Mouse (Mus musculus) heart, adult 2 months (tissue): ENCODE results near the gene Fam166a. TPM values are rescaled to one million over a fixed set of nuclear protein-coding genes. Genes with fewer than 3 reads are reported as not detected.

Experiments used
- DNase-seq, 2 experiments: peaks; one replicate each; pipeline ENCODE4 v3.0.0; 2021
- H3K27ac ChIP-seq: fragments of 200-600 bp; 2 replicates; pipeline ENCODE4 v1.8.1; 2022
- H3K27me3 ChIP-seq: fragments of 200-500 bp; 2 replicates; pipeline ENCODE4 v1.6.1; 2012; ENCODE audit warnings: mild to moderate bottlenecking, low read length, inconsistent platforms, mixed read lengths; ENCODE audit not compliant: control insufficient read depth, insufficient read depth
- H3K36me3 ChIP-seq: fragments of 200-500 bp; 2 replicates; pipeline ENCODE4 v1.6.1; 2012; ENCODE audit warnings: low read length, inconsistent platforms; ENCODE audit not compliant: control insufficient read depth, insufficient read depth
- H3K4me1 ChIP-seq: fragments of 200-500 bp; 2 replicates; pipeline ENCODE4 v1.6.1; 2011; ENCODE audit warnings: low read length; ENCODE audit not compliant: control insufficient read depth, insufficient read depth
- H3K4me3 ChIP-seq: fragments of 200-600 bp; 2 replicates; pipeline ENCODE4 v1.8.1; 2022
- H3K79me2 ChIP-seq: fragments of 200-500 bp; replicated peaks from 2 replicates; pipeline ENCODE4 v1.6.1; 2012; ENCODE audit warnings: mild to moderate bottlenecking, inconsistent platforms, low read length, moderate library complexity, mixed read lengths; ENCODE audit not compliant: control insufficient read depth, insufficient read depth
- H3K9ac ChIP-seq: fragments of 200-500 bp; 2 replicates; pipeline ENCODE4 v1.6.1; 2012; ENCODE audit warnings: low read depth, mild to moderate bottlenecking, control low read depth, inconsistent platforms, low read length, mixed read lengths
- CTCF ChIP-seq: fragments of 200-600 bp; IDR thresholded peaks from 2 replicates; pipeline ENCODE4 v1.8.1; 2022; ENCODE audit warnings: antibody characterized with exemption, mild to moderate bottlenecking, moderate library complexity
- EP300 ChIP-seq: fragments of 200-500 bp; IDR thresholded peaks from 2 replicates; pipeline ENCODE4 v1.6.1; 2011; ENCODE audit warnings: low read depth, low read length, control low read depth; ENCODE audit not compliant: insufficient read depth
- POLR2A ChIP-seq: fragments of 200-500 bp; IDR thresholded peaks from 2 replicates; pipeline ENCODE4 v1.6.1; 2011; ENCODE audit warnings: mild to moderate bottlenecking, low read depth, low read length, control low read depth; ENCODE audit not compliant: insufficient read depth
- WGBS: fragments of 180-500 bp; shearing (Covaris S2); methylation state at CpG from one replicate; pipeline ENCODE4 v1.1.7; 2018; 5-methylcytosine and 5-hydroxymethylcytosine counted together
- intact Hi-C: fragments of 180-260 bp; cut with DNase I; formaldehyde crosslinking; loops from one replicate; pipeline ENCODE4 v1.15.1; 2025
- polyA plus RNA-seq: library from polyadenylated mRNA; depleted of rRNA; stranded (reverse); fragments of >200 nt; gene quantifications from 2 replicates; pipeline ENCODE4 v1.2.3, GENCODE M21; 2012
- total RNA-seq, 2 experiments: library from RNA; stranded (reverse); gene quantifications; 2 replicates each; pipeline ENCODE4 v1.2.3; 2021

The Fam166a gene
- total and polyA plus RNA-seq, 3 experiments, result 0.21 TPM; not detected in 2

DNA sequence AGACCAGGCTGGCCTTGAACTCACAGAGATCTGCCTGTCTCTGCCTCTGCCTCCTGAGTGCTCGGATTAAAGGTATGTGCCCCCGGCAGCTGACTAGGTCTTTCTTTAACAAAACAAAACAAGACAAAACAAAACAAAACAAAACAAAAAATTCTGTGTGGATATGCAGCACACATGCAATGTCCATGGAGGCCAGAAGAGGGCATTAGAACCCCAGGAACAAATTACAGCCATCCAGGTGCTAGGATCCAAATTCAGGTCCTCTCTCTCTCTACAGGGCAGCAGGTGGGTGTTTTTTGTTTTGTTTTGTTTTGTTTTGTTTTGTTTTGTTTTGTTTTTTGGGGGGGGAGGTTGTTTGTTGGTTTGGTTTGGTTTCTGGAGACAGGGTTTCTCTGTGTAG, 40.3 kb downstream of the Fam166a start:
- intact Hi-C loops, result loop anchor here (2.0 to 10.0 kb wide), 2 partner anchors 34 to 134 kb away; no protein-coding TSS in a partner anchor

DNA sequence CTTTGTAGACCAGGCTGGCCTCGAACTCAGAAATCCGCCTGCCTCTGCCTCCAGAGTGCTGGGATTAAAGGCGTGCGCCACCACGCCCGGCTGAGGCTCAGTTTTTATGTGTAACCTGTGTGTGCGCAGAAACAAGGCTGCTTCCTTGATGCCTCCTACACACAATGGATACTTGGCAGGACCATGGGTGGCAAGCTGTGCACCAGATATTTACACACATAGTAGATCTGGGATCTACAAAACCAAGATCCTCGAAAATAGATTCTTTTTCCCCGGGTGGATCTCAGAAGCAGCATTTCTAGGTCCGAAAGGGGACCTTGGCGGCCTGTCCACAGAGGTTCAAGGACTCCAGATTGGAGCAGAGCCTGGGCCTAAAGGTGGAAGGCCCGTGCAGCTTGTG, 43.3 kb downstream of the Fam166a start:
- WGBS, result 44% methylated on average over 12 of the region's 12 CpGs
- intact Hi-C loops, result no loop called here
- no peaks in the 10 kb centered on the region for H3K79me2 ChIP-seq
- TF ChIP-seq CTCF (no peak), EP300 (no peak), POLR2A (no peak)
- peak overlapping the region; percentile 32 for H3K9ac ChIP-seq
- H3K36me3 ChIP-seq, result no peaks in the 10 kb centered on the region
- peak overlapping the region; percentile 96 for H3K4me3 ChIP-seq
- H3K4me1 ChIP-seq, result peaks cover 15% of the 10 kb centered on the region
- no peaks in the 10 kb centered on the region for H3K27me3 ChIP-seq
- DNase-seq, result no peak
- H3K27ac ChIP-seq, result peak overlapping the region; percentile 82

More for the DNA sequence above, 40.3 kb downstream of the Fam166a start:
- no peak overlapping the region for H3K4me3 ChIP-seq
- H3K4me1 ChIP-seq, result peaks cover 3% of the 10 kb centered on the region
- no peaks in the 10 kb centered on the region for H3K79me2 ChIP-seq
- H3K9ac ChIP-seq, result no peak overlapping the region
- WGBS, result 53% methylated on average over 2 of the region's 2 CpGs
- peaks cover 2% of the 10 kb centered on the region; the same call in 1 of the 2 replicates for H3K36me3 ChIP-seq
- no peak for DNase-seq
- no peaks in the 10 kb centered on the region for H3K27me3 ChIP-seq
- no peak for TF ChIP-seq EP300
- no peak for TF ChIP-seq POLR2A
- TF ChIP-seq CTCF, result peak; percentile 73
- no peak overlapping the region for H3K27ac ChIP-seq

DNA sequence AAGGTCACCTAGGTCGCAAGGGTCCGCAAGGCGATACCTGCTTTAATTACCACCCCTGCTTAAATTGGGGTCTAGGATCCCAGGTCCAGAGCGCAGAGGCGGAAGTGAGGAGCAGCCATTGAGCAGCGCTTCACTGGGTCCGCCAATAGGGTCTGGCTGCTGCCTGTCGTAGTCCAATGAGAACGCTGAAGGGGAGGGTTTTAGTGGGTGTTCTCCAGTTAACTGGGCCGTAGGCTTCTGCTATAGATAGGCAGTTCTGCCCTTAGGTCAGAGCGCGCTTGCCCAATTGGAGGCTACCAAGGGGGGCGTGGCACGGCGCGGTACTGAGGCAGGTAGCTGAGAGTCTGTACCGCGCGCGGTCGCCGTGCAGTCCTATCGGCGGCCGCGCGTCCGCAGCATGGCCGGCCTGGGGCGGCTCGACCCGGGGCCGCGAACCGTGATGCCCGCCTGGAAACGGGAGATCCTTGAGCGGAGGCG, 43.8 kb downstream of the Fam166a start, which contains the start of gene Tprn:
TSS of gene Tprn (plus strand) at position 328 of the 477 bp plus-strand sequence.
- intact Hi-C loops, result no loop called here
- Histone ChIP-seq H3K4me3 (peak within 1 kb of the TSS; percentile 96), H3K4me1 (peaks cover 20% of the 10 kb centered on the region), H3K27ac (peak within 1 kb of the TSS; percentile 82), H3K79me2 (no peaks in the 10 kb centered on the region), H3K9ac (peak within 1 kb of the TSS; percentile 79), H3K36me3 (no peaks in the 10 kb centered on the region), H3K27me3 (no peaks in the 10 kb centered on the region)
- peak; percentile 91 to 96 for DNase-seq
- under 1% methylated on average over 39 of the region's 39 CpGs for WGBS
- no peak for TF ChIP-seq EP300
- TF ChIP-seq CTCF, result peak; percentile 19
- TF ChIP-seq POLR2A, result peak; percentile 57

DNA sequence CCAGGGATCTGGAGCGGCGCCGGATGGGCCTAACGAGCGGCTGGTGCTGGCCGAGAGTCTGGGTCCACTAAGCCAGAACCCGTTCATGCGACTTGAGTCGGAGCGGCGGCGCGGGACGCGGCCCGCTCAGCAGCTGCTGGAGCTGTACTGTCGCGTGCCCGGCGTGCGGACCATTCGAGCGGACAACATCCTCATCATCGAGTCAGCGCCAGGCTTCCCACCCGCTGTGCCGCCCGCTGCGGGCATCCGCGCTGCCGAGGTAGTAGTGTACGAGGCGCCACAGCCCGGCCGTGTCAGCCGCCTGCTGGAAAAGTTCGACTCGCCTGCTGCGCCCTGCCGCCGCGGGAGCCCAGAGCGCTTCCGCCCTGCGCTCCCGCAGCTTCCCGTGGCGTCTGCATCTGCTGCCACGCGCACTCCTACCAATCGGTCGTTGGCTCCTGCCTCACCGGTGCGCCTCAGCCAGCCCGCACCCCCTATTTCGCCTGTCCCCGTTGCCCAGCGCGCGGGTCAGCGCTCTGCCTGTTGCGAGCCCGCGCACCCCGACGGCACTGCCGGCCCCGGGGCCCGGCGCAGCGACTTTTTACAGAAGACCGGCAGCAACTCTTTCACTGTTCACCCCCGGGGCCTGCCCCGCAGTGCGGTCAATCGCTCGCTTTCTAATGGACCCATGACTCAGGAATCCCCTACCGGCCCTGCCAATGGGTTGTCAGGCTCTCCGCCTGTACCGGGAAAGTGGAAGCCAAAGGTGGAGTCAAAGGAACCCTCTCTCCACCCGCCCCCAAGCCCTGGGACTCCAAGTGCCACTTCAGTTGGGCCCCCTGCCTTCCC, 44.5 kb downstream of the Fam166a start:
- Histone ChIP-seq H3K79me2 (no peaks in the 10 kb centered on the region), H3K4me3 (peak overlapping the region; percentile 96), H3K27ac (peak overlapping the region; percentile 63), H3K4me1 (peaks cover 20% of the 10 kb centered on the region), H3K27me3 (no peaks in the 10 kb centered on the region), H3K9ac (peak overlapping the region; percentile 79), H3K36me3 (no peaks in the 10 kb centered on the region)
- under 1% methylated on average over 82 of the region's 82 CpGs for WGBS
- TF ChIP-seq POLR2A (no peak), CTCF (0 out of 2 replicates have a peak, but pooled peaks have one; percentile 4)
- peak in 1 of 2 experiments; percentile 54 for DNase-seq
- intact Hi-C loops, result no loop called here

DNA sequence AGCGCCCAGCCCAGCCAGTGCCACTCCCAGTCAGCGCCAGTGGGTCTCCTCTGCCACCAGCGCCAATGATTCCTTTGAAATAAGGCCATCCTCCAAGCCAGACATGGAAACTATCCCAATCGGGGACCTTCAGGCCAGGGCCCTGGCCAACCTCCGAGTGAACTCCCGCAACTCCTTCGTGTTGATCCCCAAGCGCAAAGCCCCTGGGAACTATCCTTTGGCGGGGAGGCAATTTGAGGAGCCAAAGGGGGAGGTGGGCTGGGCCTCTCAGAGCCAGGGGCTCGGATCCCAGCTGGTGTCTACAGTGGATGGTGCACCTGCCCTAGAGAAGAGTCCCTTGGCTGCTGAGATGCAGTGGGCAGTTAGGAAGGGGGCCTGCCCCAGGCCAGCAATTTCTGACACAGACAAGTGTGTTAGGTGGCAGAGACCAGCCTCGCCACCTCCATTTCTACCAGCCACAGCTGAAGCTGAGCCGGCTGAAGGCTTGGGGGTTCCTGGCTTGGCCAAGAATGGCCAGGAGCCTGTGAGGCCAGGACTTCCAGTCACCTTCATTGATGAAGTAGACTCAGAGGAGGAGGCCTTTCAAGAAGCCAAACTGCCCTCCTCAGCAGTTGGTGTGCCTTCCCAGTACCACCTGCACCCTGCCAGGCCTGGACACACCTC, 45.2 kb downstream of the Fam166a start:
- H3K36me3 ChIP-seq, result no peaks in the 10 kb centered on the region
- no peaks in the 10 kb centered on the region for H3K27me3 ChIP-seq
- intact Hi-C loops, result no loop called here
- no peak for TF ChIP-seq POLR2A
- TF ChIP-seq CTCF, result no peak
- TF ChIP-seq EP300, result no peak
- peak overlapping the region; percentile 79 for H3K9ac ChIP-seq
- WGBS, result 43% methylated on average over 12 of the region's 12 CpGs
- peak overlapping the region; percentile 63; the same call in 1 of the 2 replicates for H3K27ac ChIP-seq
- H3K4me1 ChIP-seq, result peaks cover 20% of the 10 kb centered on the region
- DNase-seq, result no peak
- peak overlapping the region; percentile 96 for H3K4me3 ChIP-seq
- no peaks in the 10 kb centered on the region for H3K79me2 ChIP-seq

DNA sequence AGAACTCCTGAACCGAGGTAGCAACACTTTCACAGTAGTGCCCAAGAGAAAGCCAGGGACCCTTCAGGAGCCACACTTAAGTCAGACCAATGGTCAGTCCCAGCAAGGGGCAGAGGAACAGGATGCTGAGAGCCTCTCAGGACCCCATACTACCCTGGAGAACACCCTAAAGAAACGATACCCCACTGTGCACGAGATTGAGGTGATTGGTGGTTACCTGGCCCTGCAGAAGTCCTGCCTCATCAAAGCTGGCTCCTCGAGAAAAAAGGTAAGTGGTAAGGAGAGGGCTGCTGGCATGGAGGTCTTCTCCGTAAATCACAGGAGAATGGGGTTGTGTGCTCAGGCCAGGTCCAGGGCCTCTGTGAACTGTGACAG, 45.7 kb downstream of the Fam166a start:
- Histone ChIP-seq H3K79me2 (no peaks in the 10 kb centered on the region), H3K9ac (no peak overlapping the region), H3K27ac (no peak overlapping the region; the same call in 1 of the 2 replicates), H3K4me1 (peaks cover 20% of the 10 kb centered on the region), H3K27me3 (no peaks in the 10 kb centered on the region), H3K4me3 (no peak overlapping the region), H3K36me3 (no peaks in the 10 kb centered on the region)
- intact Hi-C loops, result no loop called here
- no peak for DNase-seq
- no peak for TF ChIP-seq POLR2A
- no peak for TF ChIP-seq EP300
- TF ChIP-seq CTCF, result no peak
- 80% methylated on average over 5 of the region's 5 CpGs for WGBS
